Comparison of ENCODE assay signal across 9 mouse cellular contexts in the genomic region with DNA sequence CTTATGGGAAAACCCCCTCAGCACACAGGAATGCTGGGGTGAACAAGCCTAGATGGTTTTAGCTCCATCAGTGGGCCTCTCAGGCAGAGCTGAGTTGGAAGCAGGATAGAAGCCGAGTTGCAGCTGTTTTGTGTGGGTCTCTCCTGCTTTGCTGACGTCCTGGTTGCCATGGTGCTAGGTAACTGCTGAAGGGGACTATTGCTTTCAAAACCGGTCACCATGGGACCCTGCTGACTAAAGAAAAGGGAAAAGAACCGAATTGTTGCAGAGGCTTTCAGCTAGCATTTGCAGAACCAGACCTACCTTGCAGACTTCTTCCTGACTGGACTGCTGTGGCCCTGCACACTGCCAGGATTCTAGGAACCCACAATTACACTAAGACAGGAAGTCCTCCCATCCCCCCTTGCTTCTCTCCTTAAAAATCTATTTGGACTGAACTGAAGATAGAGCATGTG. TPM values are rescaled to one million over a fixed set of nuclear protein-coding genes. Genes with fewer than 3 reads are reported as not detected.
A peak's percentile ranks its signal among the peaks of the same experiment; 100 is the strongest.
DNase-seq lines count a peak whose midpoint lies in the region; ATAC-seq lines count a peak whose summit lies in the region.
"Had no signal": no experiment of that assay in that cellular context is flagged by ENCODE, and none has a peak within 500 bp of the region (broad histone marks: within the 10 kb centered on the region; RNA-seq: fewer than 3 reads in every experiment).

No protein-coding gene starts in this region.

- peak overlapping the region; percentile 94 for H3K27ac ChIP-seq in forebrain, embryonic 16.5 days (ENCODE audit: low read length)
- peak overlapping the region; percentile 91 for H3K27ac ChIP-seq in neural tube, embryonic 15.5 days (replicated peaks)
- H3K27ac ChIP-seq in kidney, embryonic 15.5 days, result no peak overlapping the region
- H3K27ac ChIP-seq: liver, embryonic 13.5 days had no signal

- H3K9ac ChIP-seq in forebrain, embryonic 16.5 days (replicated peaks; ENCODE audit: low read depth, low read length), result 0 out of 2 replicates have a peak overlapping the region, but pooled peaks have one; percentile 38
- peak overlapping the region; percentile 20; the same call in 1 of the 2 replicates for H3K9ac ChIP-seq in neural tube, embryonic 15.5 days (replicated peaks)
- H3K9ac ChIP-seq in kidney, embryonic 15.5 days, result no peak overlapping the region
- H3K9ac ChIP-seq: liver, embryonic 13.5 days had no signal

- peak; percentile 51 for DNase-seq in heart, adult 11 months
- DNase-seq in heart, adult 8-10 months (ENCODE audit: low spot score), result no peak
- peak; percentile 60 to 64 for DNase-seq in layer of hippocampus, postnatal 36 days
- no peak for DNase-seq in spleen, adult 12 weeks (ENCODE audit: low spot score)
- DNase-seq in adrenal gland, postnatal 4 days (ENCODE audit: low spot score in 2 of 2), result no peak
- DNase-seq: liver, embryonic 13.5 days had no signal

- peak overlapping the region; percentile 59 for H3K4me2 ChIP-seq in forebrain, embryonic 16.5 days (ENCODE audit: low read length)
- H3K4me2 ChIP-seq in neural tube, embryonic 15.5 days, result peak overlapping the region; percentile 55
- H3K4me2 ChIP-seq in kidney, embryonic 15.5 days, result no peak overlapping the region
- H3K4me2 ChIP-seq: liver, embryonic 13.5 days had no signal

- ATAC-seq in forebrain, embryonic 16.5 days, result peak; percentile 73
- ATAC-seq in neural tube, embryonic 15.5 days (ENCODE audit: low FRiP score), result peak; percentile 69
- no peak for ATAC-seq in kidney, embryonic 15.5 days (replicated peaks; ENCODE audit: low FRiP score)

- no peaks in the 10 kb centered on the region for H3K27me3 ChIP-seq in forebrain, embryonic 16.5 days (replicated peaks; ENCODE audit: control insufficient read depth, insufficient read depth, low read length)
- no peaks in the 10 kb centered on the region for H3K27me3 ChIP-seq in neural tube, embryonic 15.5 days (replicated peaks)
- H3K27me3 ChIP-seq in kidney, embryonic 15.5 days, result 0 out of 2 replicates have a peak, but pooled peaks cover 2% of the 10 kb centered on the region

- no peaks in the 10 kb centered on the region for H3K36me3 ChIP-seq in forebrain, embryonic 16.5 days (ENCODE audit: control insufficient read depth, insufficient read depth)
- no peaks in the 10 kb centered on the region for H3K36me3 ChIP-seq in neural tube, embryonic 15.5 days
- no peaks in the 10 kb centered on the region for H3K36me3 ChIP-seq in kidney, embryonic 15.5 days
- H3K36me3 ChIP-seq: liver, embryonic 13.5 days had no signal

- H3K4me3 ChIP-seq in forebrain, embryonic 16.5 days (replicated peaks; ENCODE audit: low read length), result 0 out of 2 replicates have a peak overlapping the region, but pooled peaks have one; percentile 14
- 0 out of 2 replicates have a peak overlapping the region, but pooled peaks have one; percentile 3 for H3K4me3 ChIP-seq in neural tube, embryonic 15.5 days (replicated peaks)
- no peak overlapping the region for H3K4me3 ChIP-seq in kidney, embryonic 15.5 days (replicated peaks)
- H3K4me3 ChIP-seq: liver, embryonic 13.5 days had no signal

- H3K9me3 ChIP-seq in forebrain, embryonic 16.5 days (ENCODE audit: control insufficient read depth, low read length), result no peaks in the 10 kb centered on the region
- H3K9me3 ChIP-seq in neural tube, embryonic 15.5 days (replicated peaks), result no peaks in the 10 kb centered on the region
- H3K9me3 ChIP-seq in kidney, embryonic 15.5 days (replicated peaks), result no peaks in the 10 kb centered on the region
- H3K9me3 ChIP-seq: liver, embryonic 13.5 days had no signal

- WGBS in forebrain, embryonic 16.5 days, result 1% methylated on average over 4 of the region's 4 CpGs
- WGBS in neural tube, embryonic 15.5 days, result 5% methylated on average over 4 of the region's 4 CpGs
- 4% methylated on average over 4 of the region's 4 CpGs for WGBS in kidney, embryonic 15.5 days

- peaks cover 41% of the 10 kb centered on the region for H3K4me1 ChIP-seq in forebrain, embryonic 16.5 days (replicated peaks; ENCODE audit: control insufficient read depth, insufficient read depth, low read length)
- peaks cover 47% of the 10 kb centered on the region for H3K4me1 ChIP-seq in neural tube, embryonic 15.5 days
- peaks cover 7% of the 10 kb centered on the region for H3K4me1 ChIP-seq in kidney, embryonic 15.5 days

RNA-seq across cellular contexts. Expression of gene Gpr19, which starts 9.8 kb away (rescaled TPM):
- total RNA-seq in heart, adult 8-10 months (2022), result 1 to 10 TPM; 2.6 to 5.8 (median 3.9) TPM
- 44.4 and 48.9 TPM in 2 replicates for polyA plus RNA-seq in forebrain, embryonic 16.5 days (2015; fragmentation: Nextera tagmentation; extraction: Ambion mirVana)
- total RNA-seq in layer of hippocampus, postnatal 36 days (2021), result 10 to 100 TPM; 28.1 to 29.3 TPM
- 31.2 and 37.0 TPM in 2 replicates for polyA plus RNA-seq in neural tube, embryonic 15.5 days (2015; fragmentation: Nextera tagmentation; extraction: Ambion mirVana)
- 10 to 100 TPM; 13.6 to 16.4 TPM for total RNA-seq in adrenal gland, postnatal 4 days (2021)
- polyA plus RNA-seq in kidney, embryonic 15.5 days (2015; fragmentation: Nextera tagmentation; extraction: Ambion mirVana), result 11.0 and 12.3 TPM in 2 replicates

RNA-seq across cellular contexts. Expression of gene Cdkn1b, which starts 31.6 kb away (rescaled TPM):
- total RNA-seq in heart, adult 8-10 months (2022), result 10 to 100 TPM; 29.5 to 43.4 (median 38.7) TPM
- polyA plus RNA-seq in forebrain, embryonic 16.5 days (2015; fragmentation: Nextera tagmentation; extraction: Ambion mirVana), result 39.4 and 50.8 TPM in 2 replicates
- 10 to 100 TPM; 51.0 to 52.6 TPM for total RNA-seq in layer of hippocampus, postnatal 36 days (2021)
- 15.7 and 17.3 TPM in 2 replicates for polyA plus RNA-seq in neural tube, embryonic 15.5 days (2015; fragmentation: Nextera tagmentation; extraction: Ambion mirVana)
- total RNA-seq in adrenal gland, postnatal 4 days (2021), result 10 to 100 TPM; 53.4 to 53.8 TPM
- polyA plus RNA-seq in kidney, embryonic 15.5 days (2015; fragmentation: Nextera tagmentation; extraction: Ambion mirVana), result 15.9 and 17.6 TPM in 2 replicates

RNA-seq across cellular contexts. Expression of gene Crebl2, which starts 58.6 kb away (rescaled TPM):
- total RNA-seq in heart, adult 8-10 months (2022), result 10 to 100 TPM; 14.6 to 20.1 (median 17.0) TPM
- 3.8 and 4.3 TPM in 2 replicates for polyA plus RNA-seq in forebrain, embryonic 16.5 days (2015; fragmentation: Nextera tagmentation; extraction: Ambion mirVana)
- 10 to 100 TPM; 41.1 to 41.7 TPM for total RNA-seq in layer of hippocampus, postnatal 36 days (2021)
- polyA plus RNA-seq in neural tube, embryonic 15.5 days (2015; fragmentation: Nextera tagmentation; extraction: Ambion mirVana), result 3.9 and 4.6 TPM in 2 replicates
- total RNA-seq in adrenal gland, postnatal 4 days (2021), result 10 to 100 TPM; 15.5 to 19.8 TPM
- polyA plus RNA-seq in kidney, embryonic 15.5 days (2015; fragmentation: Nextera tagmentation; extraction: Ambion mirVana), result 2.3 and 3.1 TPM in 2 replicates

Comparison
In these comparisons a context has a peak if more than half of its experiments do, and no peak if none do; other contexts are left out.
1. DNase-seq: peak in heart, adult 11 months (single experiment) and layer of hippocampus, postnatal 36 days (2 of 2); none in heart, adult 8-10 months (single experiment), spleen, adult 12 weeks (single experiment) and adrenal gland, postnatal 4 days (0 of 2).